In the genomic region with DNA sequence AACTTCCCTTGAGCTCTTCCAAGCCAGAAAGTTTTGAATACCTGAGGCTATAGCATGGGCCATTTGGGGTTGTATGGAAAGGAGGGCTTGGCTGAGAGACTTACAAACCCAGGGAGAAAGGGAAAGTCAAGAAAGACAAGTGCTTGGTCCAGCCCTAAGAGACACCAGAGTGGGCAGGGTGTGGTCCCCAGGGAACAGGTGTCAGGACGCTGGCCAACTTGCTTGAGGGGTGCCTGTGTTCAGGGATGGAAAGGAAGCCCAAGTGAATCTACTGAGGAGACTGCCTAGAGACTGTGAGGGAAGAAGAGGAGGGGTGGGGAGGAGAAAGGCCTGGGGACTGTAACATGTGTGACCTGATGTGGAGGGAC, we compare ENCODE assay signal across 10 mouse cellular contexts.
A peak's percentile ranks its signal among the peaks of the same experiment; 100 is the strongest.
DNase-seq lines count a peak whose midpoint lies in the region; ATAC-seq and TF ChIP-seq lines count a peak whose summit lies in the region.
"Had no signal": no experiment of that assay in that cellular context is flagged by ENCODE, and none has a peak within 500 bp of the region (broad histone marks: within the 10 kb centered on the region; RNA-seq: fewer than 3 reads in every experiment).

No protein-coding gene starts in this region.

- ATAC-seq in heart, embryonic 16.5 days (replicated peaks; ENCODE audit: extremely low read depth, insufficient read depth, low FRiP score): no peak
- ATAC-seq in liver, postnatal 0 days: no peak

- peak overlapping the region; percentile 74 for H3K4me3 ChIP-seq in heart, embryonic 16.5 days (ENCODE audit: low read length)
- H3K4me3 ChIP-seq in MEL (ENCODE audit: control insufficient read depth in 1 of 2, insufficient read depth in 1 of 2, low read depth in 2 of 2, low read length in 2 of 2): peak overlapping the region; percentile 84 to 85
- peak overlapping the region; percentile 74 for H3K4me3 ChIP-seq in hindbrain, embryonic 10.5 days
- H3K4me3 ChIP-seq in liver, postnatal 0 days (ENCODE audit: low read depth, low read length): peak overlapping the region; percentile 75

- TF ChIP-seq EP300 in MEL (IDR thresholded peaks at IDR 0.05; ENCODE audit: low read depth in 1 of 2, low read length in 2 of 2): no peak
- TF ChIP-seq EP300 in liver, postnatal 0 days (IDR thresholded peaks at IDR 0.05; ENCODE audit: low read depth): no peak

- no peaks in the 10 kb centered on the region for H3K36me3 ChIP-seq in heart, embryonic 16.5 days (ENCODE audit: control insufficient read depth, insufficient read depth)
- peaks cover 0 to 2% of the 10 kb centered on the region in 2 experiments; a peak in 2 of 4 replicates for H3K36me3 ChIP-seq in MEL (ENCODE audit: control insufficient read depth in 1 of 2, insufficient read depth in 2 of 2, low read length in 2 of 2)
- 0 out of 2 replicates have a peak, but pooled peaks cover 3% of the 10 kb centered on the region for H3K36me3 ChIP-seq in hindbrain, embryonic 10.5 days
- no peaks in the 10 kb centered on the region for H3K36me3 ChIP-seq in liver, postnatal 0 days (replicated peaks; ENCODE audit: insufficient read depth, low read length)

- H3K27ac ChIP-seq in heart, embryonic 16.5 days (ENCODE audit: low read length): peak overlapping the region; percentile 88
- H3K27ac ChIP-seq in MEL (ENCODE audit: control insufficient read depth, low read depth, low read length): no peak overlapping the region
- peak overlapping the region; percentile 87 for H3K27ac ChIP-seq in hindbrain, embryonic 10.5 days
- no peak overlapping the region for H3K27ac ChIP-seq in liver, postnatal 0 days (ENCODE audit: low read depth)

- no peak for TF ChIP-seq RAD21 in MEL (IDR thresholded peaks at IDR 0.05; ENCODE audit: low read depth, low read length)

- no peak for TF ChIP-seq POLR2A in MEL (IDR thresholded peaks at IDR 0.05; ENCODE audit: control insufficient read depth in 1 of 2, insufficient read depth in 1 of 2, low read depth in 1 of 2, low read length in 2 of 2, poor library complexity in 1 of 2)

- 40% methylated on average over 1 of the region's 1 CpGs for WGBS in heart, embryonic 16.5 days
- WGBS in hindbrain, embryonic 10.5 days: 29% methylated on average over 1 of the region's 1 CpGs
- WGBS in liver, postnatal 0 days (ENCODE audit: insufficient replicate concordance): 28% methylated on average over 1 of the region's 1 CpGs

- TF ChIP-seq CTCF in MEL (IDR thresholded peaks at IDR 0.05 in 2 of 3, conservative IDR thresholded peaks at IDR 0.05 in 1 of 3; ENCODE audit: control insufficient read depth in 1 of 3, insufficient read depth in 1 of 3, low read depth in 2 of 3, low read length in 3 of 3, poor library complexity in 1 of 3, severe bottlenecking in 1 of 3): no peak
- TF ChIP-seq CTCF in liver, postnatal 0 days (IDR thresholded peaks at IDR 0.05; ENCODE audit: low read depth): no peak

- peaks cover 26% of the 10 kb centered on the region for H3K4me1 ChIP-seq in heart, embryonic 16.5 days (ENCODE audit: control insufficient read depth, insufficient read depth, low read length)
- peaks cover 2 to 7% of the 10 kb centered on the region in 2 experiments; a peak in 2 of 4 replicates for H3K4me1 ChIP-seq in MEL (ENCODE audit: control insufficient read depth in 1 of 2, insufficient read depth in 2 of 2, low read length in 2 of 2)
- H3K4me1 ChIP-seq in hindbrain, embryonic 10.5 days (replicated peaks): peaks cover 84% of the 10 kb centered on the region
- H3K4me1 ChIP-seq in liver, postnatal 0 days (ENCODE audit: insufficient read depth): peaks cover 7% of the 10 kb centered on the region

- H3K9ac ChIP-seq in heart, embryonic 16.5 days (ENCODE audit: low read length): peak overlapping the region; percentile 85
- peak overlapping the region; percentile 71 for H3K9ac ChIP-seq in MEL (ENCODE audit: control insufficient read depth, low read depth, low read length, poor library complexity, severe bottlenecking)
- no peak overlapping the region for H3K9ac ChIP-seq in liver, postnatal 0 days (replicated peaks)

- H3K9me3 ChIP-seq in heart, embryonic 16.5 days (replicated peaks; ENCODE audit: control insufficient read depth, low read length): no peaks in the 10 kb centered on the region
- H3K9me3 ChIP-seq in MEL (replicated peaks; ENCODE audit: insufficient read depth, low read length): no peaks in the 10 kb centered on the region
- no peaks in the 10 kb centered on the region for H3K9me3 ChIP-seq in hindbrain, embryonic 10.5 days
- H3K9me3 ChIP-seq in liver, postnatal 0 days (ENCODE audit: low read length): no peaks in the 10 kb centered on the region

- H3K27me3 ChIP-seq in heart, embryonic 16.5 days (ENCODE audit: control insufficient read depth, insufficient read depth, low read length): no peaks in the 10 kb centered on the region
- H3K27me3 ChIP-seq in MEL (ENCODE audit: control insufficient read depth in 1 of 2, insufficient read depth in 2 of 2, low read length in 2 of 2): peaks cover 0 to 1% of the 10 kb centered on the region in 2 experiments; a peak in 3 of 4 replicates
- peaks cover 100% of the 10 kb centered on the region for H3K27me3 ChIP-seq in hindbrain, embryonic 10.5 days (ENCODE audit: insufficient read depth, poor library complexity, severe bottlenecking)
- peaks cover 27% of the 10 kb centered on the region; the same call in 1 of the 2 replicates for H3K27me3 ChIP-seq in liver, postnatal 0 days (ENCODE audit: insufficient read depth, low read length)

- no peaks in the 10 kb centered on the region; the same call in 1 of the 2 replicates for H3K79me2 ChIP-seq in MEL (ENCODE audit: control insufficient read depth, insufficient read depth, low read length, poor library complexity)

- H3K4me2 ChIP-seq in heart, embryonic 16.5 days (ENCODE audit: low read depth, low read length): peak overlapping the region; percentile 88
- H3K4me2 ChIP-seq in liver, postnatal 0 days (ENCODE audit: low read depth, low read length): peak overlapping the region; percentile 90

- no peak for DNase-seq in heart, adult 9 months (ENCODE audit: low spot score in 2 of 2)
- DNase-seq in MEL (ENCODE audit: low read depth, low spot score): no peak
- DNase-seq in hindbrain, embryonic 10.5 days (ENCODE audit: low spot score): no peak
- no peak for DNase-seq in liver, postnatal 0 days
- no peak for DNase-seq in frontal cortex, postnatal 14 days (ENCODE audit: low spot score in 2 of 2)
- no peak for DNase-seq in urinary bladder, adult 2 months (ENCODE audit: low spot score)
- no peak for DNase-seq in thymus, postnatal 36 days
- DNase-seq: cerebellum, adult 8-10 months; kidney, postnatal 36 days had no signal

TF ChIP-seq in MEL, 35 proteins besides CTCF, POLR2A, EP300 and RAD21:
- TF ChIP-seq E2F4 (IDR thresholded peaks at IDR 0.05; ENCODE audit: borderline replicate concordance, low read depth, low read length) (no peak), UBTF (IDR thresholded peaks at IDR 0.05; ENCODE audit: borderline replicate concordance, insufficient read depth, low read depth, low read length) (no peak), CHD1 (IDR thresholded peaks at IDR 0.05; ENCODE audit: low read depth, low read length) (no peak), ETS1 (IDR thresholded peaks at IDR 0.05; ENCODE audit: low read depth, low read length) (no peak), GATA1 (IDR thresholded peaks at IDR 0.05; ENCODE audit: low read depth, low read length) (no peak), MYB (IDR thresholded peaks at IDR 0.05; ENCODE audit: low read depth, low read length) (no peak), TAL1 (IDR thresholded peaks at IDR 0.05; ENCODE audit: low read length) (no peak), CHD2 (IDR thresholded peaks at IDR 0.05; ENCODE audit: low read length) (no peak), MXI1 (IDR thresholded peaks at IDR 0.05; ENCODE audit: low read depth, low read length) (no peak), ZC3H11A (IDR thresholded peaks at IDR 0.05; ENCODE audit: low read depth, low read length) (no peak), MEF2A (IDR thresholded peaks at IDR 0.05; ENCODE audit: extremely low read depth, insufficient replicate concordance, low read depth, low read length, poor library complexity, severe bottlenecking) (no peak), POLR2AphosphoS2 (IDR thresholded peaks at IDR 0.05; ENCODE audit: low read length) (no peak), HCFC1 (IDR thresholded peaks at IDR 0.05; ENCODE audit: low read depth, low read length) (no peak)
TF ChIP-seq in MEL: peak in this region for 0.

Comparison
In these comparisons a context has a peak if more than half of its experiments do, and no peak if none do; other contexts are left out.
1. H3K27ac ChIP-seq: peak in heart, embryonic 16.5 days (single experiment) and hindbrain, embryonic 10.5 days (single experiment); none in MEL (single experiment) and liver, postnatal 0 days (single experiment).
2. Peak in every context shown above with its lines, with median percentiles within 50 percentile points of each other: H3K4me3 ChIP-seq.